Mouse (Mus musculus) CH12.LX (cell line): ENCODE measurements around the gene 4932438H23Rik. TPM values are rescaled to one million over a fixed set of nuclear protein-coding genes. Genes with fewer than 3 reads are reported as not detected.
A peak's percentile ranks its signal among the peaks of the same experiment; 100 is the strongest.

ENCODE experiments used
- DNase-seq: peaks from one replicate; pipeline ENCODE4 v3.0.0-alpha.2; 2013; ENCODE audit errors: extremely low read depth
- H3K27ac ChIP-seq: 2 replicates; pipeline ENCODE4 v1.5.1; 2012; ENCODE audit warnings: low read depth, mild to moderate bottlenecking, control low read depth, moderate library complexity; ENCODE audit not compliant: insufficient read depth
- H3K27me3 ChIP-seq: replicated peaks from 2 replicates; pipeline ENCODE3; 2012; ENCODE audit warnings: inconsistent platforms
- H3K36me3 ChIP-seq, 2 experiments: replicated peaks in 1 of 2; 2 replicates each; pipeline versions ENCODE3 to v1.6.1; 2012; ENCODE audit warnings: inconsistent platforms in 1 of 2, low read length in 1 of 2, mild to moderate bottlenecking in 1 of 2, mixed read lengths in 1 of 2, moderate library complexity in 1 of 2; ENCODE audit not compliant: control insufficient read depth in 1 of 2, insufficient read depth in 1 of 2
- H3K4me1 ChIP-seq, 2 experiments: 2 replicates each; pipeline ENCODE4 v1.6.1; 2012; ENCODE audit warnings: inconsistent platforms in 1 of 2, moderate library complexity in 1 of 2; ENCODE audit not compliant: insufficient read depth in 2 of 2, control insufficient read depth in 1 of 2
- H3K4me2 ChIP-seq: 2 replicates; pipeline ENCODE4 v1.6.1; 2012; ENCODE audit warnings: low read depth, mild to moderate bottlenecking, control low read depth; ENCODE audit not compliant: poor library complexity, insufficient read depth, severe bottlenecking
- H3K4me3 ChIP-seq, 3 experiments: fragments of 150-350 bp in 1 of 3; sonication (generic) in 1 of 3; replicated peaks in 1 of 3; 2 replicates each; pipeline versions ENCODE3 to v1.5.1; 2011 to 2012; ENCODE audit warnings: low read depth in 2 of 3, low read length in 2 of 3, mild to moderate bottlenecking in 2 of 3, moderate library complexity in 2 of 3, control low read depth in 1 of 3, improper control_type of control experiment in 1 of 3, inconsistent platforms in 1 of 3, mixed read lengths in 1 of 3; ENCODE audit not compliant: poor library complexity in 1 of 3
- H3K79me2 ChIP-seq: replicated peaks from 2 replicates; pipeline ENCODE4 v1.6.1; 2012; ENCODE audit warnings: mild to moderate bottlenecking, moderate library complexity; ENCODE audit not compliant: control insufficient read depth, poor library complexity, insufficient read depth, severe bottlenecking; ENCODE audit errors: extremely low read depth
- H3K9ac ChIP-seq: 2 replicates; pipeline ENCODE4 v1.6.1; 2012; ENCODE audit warnings: low read depth, mild to moderate bottlenecking, control low read depth, moderate library complexity; ENCODE audit not compliant: insufficient read depth
- H3K9me3 ChIP-seq: replicated peaks from 2 replicates; pipeline ENCODE3; 2012; ENCODE audit warnings: low read length, inconsistent platforms, mixed read lengths
- BHLHE40 ChIP-seq: IDR thresholded peaks from 2 replicates; pipeline ENCODE4 v1.6.1; 2011; ENCODE audit warnings: mild to moderate bottlenecking, low read depth, low read length, improper control_type of control experiment
- CHD1 ChIP-seq: IDR thresholded peaks from 2 replicates; pipeline ENCODE4 v1.6.1; 2012; ENCODE audit warnings: low read depth, low read length, improper control_type of control experiment, inconsistent platforms
- CHD2 ChIP-seq: IDR thresholded peaks from 2 replicates; pipeline ENCODE4 v1.6.1; 2011; ENCODE audit warnings: low read length, improper control_type of control experiment
- CTCF ChIP-seq, 2 experiments: IDR thresholded peaks in 1 of 2; conservative IDR thresholded peaks in 1 of 2; 2 replicates each; pipeline ENCODE4 v1.5.1; 2011 to 2012; ENCODE audit warnings: low read depth in 2 of 2, low read length in 2 of 2, improper control_type of control experiment in 1 of 2, inconsistent platforms in 1 of 2, mild to moderate bottlenecking in 1 of 2, moderate library complexity in 1 of 2
- E2F4 ChIP-seq: IDR thresholded peaks from 2 replicates; pipeline ENCODE4 v1.6.1; 2011; ENCODE audit warnings: low read depth, low read length, improper control_type of control experiment; ENCODE audit not compliant: insufficient replicate concordance
- ELF1 ChIP-seq: IDR thresholded peaks from 2 replicates; pipeline ENCODE4 v1.6.1; 2014; ENCODE audit warnings: low read depth, mild to moderate bottlenecking, inconsistent platforms, low read length, improper control_type of control experiment
- EP300 ChIP-seq: IDR thresholded peaks from 2 replicates; pipeline ENCODE4 v1.6.1; 2011; ENCODE audit warnings: low read length, improper control_type of control experiment
- ETS1 ChIP-seq: conservative IDR thresholded peaks from 2 replicates; pipeline ENCODE4 v1.6.1; 2012; ENCODE audit warnings: low read depth, mild to moderate bottlenecking, inconsistent platforms, low read length, improper control_type of control experiment, moderate library complexity
- GABPA ChIP-seq: IDR thresholded peaks from 2 replicates; pipeline ENCODE4 v1.6.1; 2012; ENCODE audit warnings: low read depth, low read length, improper control_type of control experiment, inconsistent platforms; ENCODE audit not compliant: insufficient replicate concordance
- HCFC1 ChIP-seq: IDR thresholded peaks from 2 replicates; pipeline ENCODE4 v1.6.1; 2012; ENCODE audit warnings: low read depth, mild to moderate bottlenecking, inconsistent platforms, low read length, improper control_type of control experiment
- IRF4 ChIP-seq: IDR thresholded peaks from 2 replicates; pipeline ENCODE4 v1.6.1; 2014; ENCODE audit warnings: low read depth, mild to moderate bottlenecking, inconsistent platforms, low read length, improper control_type of control experiment
- JUN ChIP-seq: IDR thresholded peaks from 2 replicates; pipeline ENCODE4 v1.6.1; 2011; ENCODE audit warnings: low read depth, mild to moderate bottlenecking, low read length, improper control_type of control experiment, moderate library complexity; ENCODE audit not compliant: insufficient read depth
- JUND ChIP-seq: conservative IDR thresholded peaks from 2 replicates; pipeline ENCODE4 v1.6.1; 2011; ENCODE audit warnings: low read depth, low read length, improper control_type of control experiment
- KAT2A ChIP-seq: IDR thresholded peaks from 2 replicates; pipeline ENCODE4 v1.6.1; 2012; ENCODE audit warnings: low read length, improper control_type of control experiment, inconsistent platforms; ENCODE audit not compliant: insufficient replicate concordance
- MAFK ChIP-seq: IDR thresholded peaks from 2 replicates; pipeline ENCODE4 v1.6.1; 2011; ENCODE audit warnings: low read length, improper control_type of control experiment; ENCODE audit not compliant: insufficient replicate concordance
- MAX ChIP-seq: IDR thresholded peaks from 2 replicates; pipeline ENCODE4 v1.6.1; 2011; ENCODE audit warnings: low read length, improper control_type of control experiment
- MAZ ChIP-seq: IDR thresholded peaks from 2 replicates; pipeline ENCODE4 v1.6.1; 2012; ENCODE audit warnings: low read depth, mild to moderate bottlenecking, inconsistent platforms, low read length, improper control_type of control experiment, moderate library complexity
- MEF2A ChIP-seq: IDR thresholded peaks from 2 replicates; pipeline ENCODE4 v1.6.1; 2014; ENCODE audit warnings: low read depth, mild to moderate bottlenecking, inconsistent platforms, low read length, improper control_type of control experiment, borderline replicate concordance
- MXI1 ChIP-seq: IDR thresholded peaks from 2 replicates; pipeline ENCODE4 v1.6.1; 2011; ENCODE audit warnings: mild to moderate bottlenecking, low read depth, low read length, improper control_type of control experiment
- MYC ChIP-seq: IDR thresholded peaks from 2 replicates; pipeline ENCODE4 v1.6.1; 2011; ENCODE audit warnings: low read depth, mild to moderate bottlenecking, improper control_type of control experiment, low read length
- NELFE ChIP-seq: IDR thresholded peaks from 2 replicates; pipeline ENCODE4 v1.6.1; 2011; ENCODE audit warnings: low read depth, low read length, improper control_type of control experiment
- NRF1 ChIP-seq: IDR thresholded peaks from 2 replicates; pipeline ENCODE4 v1.6.1; 2014; ENCODE audit warnings: low read depth, mild to moderate bottlenecking, inconsistent platforms, low read length, improper control_type of control experiment, moderate library complexity
- POLR2A ChIP-seq: IDR thresholded peaks from 2 replicates; pipeline ENCODE4 v1.6.1; 2011; ENCODE audit warnings: low read depth, mild to moderate bottlenecking, improper control_type of control experiment, low read length
- POLR2AphosphoS2 ChIP-seq: IDR thresholded peaks from 2 replicates; pipeline ENCODE4 v1.6.1; 2011; ENCODE audit warnings: low read depth, low read length, improper control_type of control experiment
- RAD21 ChIP-seq: IDR thresholded peaks from 2 replicates; pipeline ENCODE4 v1.6.1; 2011; ENCODE audit warnings: low read depth, mild to moderate bottlenecking, low read length, improper control_type of control experiment, moderate library complexity
- RCOR1 ChIP-seq: conservative IDR thresholded peaks from 2 replicates; pipeline ENCODE4 v1.6.1; 2012; ENCODE audit warnings: low read depth, mild to moderate bottlenecking, inconsistent platforms, low read length, improper control_type of control experiment
- SIN3A ChIP-seq: IDR thresholded peaks from 2 replicates; pipeline ENCODE4 v1.6.1; 2012; ENCODE audit warnings: low read length, improper control_type of control experiment, inconsistent platforms
- SMC3 ChIP-seq: IDR thresholded peaks from 2 replicates; pipeline ENCODE4 v1.6.1; 2011; ENCODE audit warnings: low read depth, low read length, improper control_type of control experiment
- TBP ChIP-seq: conservative IDR thresholded peaks from 2 replicates; pipeline ENCODE4 v1.6.1; 2011; ENCODE audit warnings: low read depth, low read length, improper control_type of control experiment
- TCF12 ChIP-seq: IDR thresholded peaks from 2 replicates; pipeline ENCODE4 v1.6.1; 2014; ENCODE audit warnings: low read depth, mild to moderate bottlenecking, inconsistent platforms, low read length, improper control_type of control experiment
- UBTF ChIP-seq: IDR thresholded peaks from 2 replicates; pipeline ENCODE4 v1.6.1; 2012; ENCODE audit warnings: low read depth, mild to moderate bottlenecking, inconsistent platforms, low read length, improper control_type of control experiment, moderate library complexity
- USF1 ChIP-seq: IDR thresholded peaks from 2 replicates; pipeline ENCODE4 v1.6.1; 2014; ENCODE audit warnings: low read depth, mild to moderate bottlenecking, inconsistent platforms, low read length, improper control_type of control experiment
- USF2 ChIP-seq: conservative IDR thresholded peaks from 2 replicates; pipeline ENCODE4 v1.6.1; 2011; ENCODE audit warnings: low read depth, low read length, improper control_type of control experiment
- ZC3H11A ChIP-seq: IDR thresholded peaks from 2 replicates; pipeline ENCODE4 v1.6.1; 2012; ENCODE audit warnings: low read depth, mild to moderate bottlenecking, inconsistent platforms, low read length, improper control_type of control experiment
- ZKSCAN1 ChIP-seq: IDR thresholded peaks from 2 replicates; pipeline ENCODE4 v1.6.1; 2012; ENCODE audit warnings: low read depth, inconsistent platforms, low read length, improper control_type of control experiment, borderline replicate concordance
- ZMIZ1 ChIP-seq: IDR thresholded peaks from 2 replicates; pipeline ENCODE4 v1.6.1; 2012; ENCODE audit warnings: low read depth, mild to moderate bottlenecking, inconsistent platforms, low read length, improper control_type of control experiment
- ZNF384 ChIP-seq: IDR thresholded peaks from 2 replicates; pipeline ENCODE4 v1.6.1; 2012; ENCODE audit warnings: low read depth, low read length, improper control_type of control experiment, inconsistent platforms
- dilution Hi-C: fragments of 300-500 bp; cut with MboI; formaldehyde crosslinking; loops from 2 replicates; pipeline ENCODE4 v1.14.3; 2020; ENCODE audit warnings: low sequenced_read_pairs; ENCODE audit not compliant: extremely low pct_unique_long_range_greater_than_20kb, extremely low pct_ligation_motif_present
- in situ Hi-C: fragments of 300-500 bp; cut with MboI; formaldehyde crosslinking; loops from 3 replicates; pipeline ENCODE4 v1.14.3; 2019; ENCODE audit warnings: low sequenced_read_pairs, low pct_ligation_motif_present, low pct_unique_long_range_greater_than_20kb, mixed read lengths
- polyA plus RNA-seq: library from polyadenylated mRNA; unstranded; fragments of >175 nt; gene quantifications from 2 replicates; pipeline ENCODE4 v1.2.1, GENCODE M21; 2012; ENCODE audit warnings: low read depth; ENCODE audit not compliant: insufficient read length
- total RNA-seq, 2 experiments: library from RNA; depleted of rRNA; stranded (reverse); fragments of 300-350 nt in 1 of 2; fragments of >200 nt in 1 of 2; gene quantifications; 2 replicates each; pipeline ENCODE4 v1.2.3; 2012 to 2014

4932438H23Rik gene
- total and polyA plus RNA-seq, 3 experiments = not detected

DNA sequence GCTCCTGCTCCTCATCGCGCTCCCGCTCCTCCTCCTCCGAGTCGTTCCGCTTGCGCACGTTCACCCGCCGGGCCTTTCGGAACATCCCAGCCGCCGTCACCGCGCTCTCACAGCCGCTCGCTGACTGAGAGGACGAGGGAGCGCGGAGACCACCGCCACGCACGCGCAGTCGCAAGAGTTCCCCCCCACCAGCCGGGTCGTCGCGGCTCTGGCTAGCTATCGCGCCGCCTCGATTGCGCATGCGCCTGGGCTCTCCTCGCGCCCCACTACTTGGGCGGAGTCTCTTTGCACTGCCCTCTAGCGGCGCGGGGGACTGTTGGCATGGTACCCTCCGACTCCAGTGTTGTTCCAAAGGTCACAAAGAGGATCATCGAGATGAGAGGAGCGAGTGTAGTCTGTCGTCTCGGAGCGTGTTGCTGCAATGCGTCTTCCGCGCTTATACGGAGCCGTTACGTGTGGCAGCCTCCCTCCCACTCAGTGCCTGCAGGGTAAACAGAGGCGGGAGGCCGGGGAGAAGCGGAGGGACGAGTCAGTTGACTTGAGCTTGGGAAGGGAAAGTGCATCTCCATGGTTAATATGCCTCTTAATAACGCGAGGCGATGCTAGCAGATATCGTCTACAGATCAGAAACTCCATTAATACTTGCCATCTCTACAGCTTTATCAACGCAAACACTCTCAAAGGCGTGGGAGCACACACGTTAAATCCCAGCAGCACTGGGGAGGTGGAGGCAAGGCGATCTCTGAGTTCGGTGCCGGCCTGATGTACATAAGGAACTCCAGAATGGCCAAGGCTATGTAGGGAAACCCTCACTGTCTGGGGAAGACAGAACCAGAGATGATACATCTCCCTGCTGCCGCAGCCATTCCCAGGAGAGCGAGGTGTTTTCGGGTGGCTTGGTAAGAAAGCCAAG lies 50.4 kb downstream of the 4932438H23Rik start, which contains the start of gene Paxbp1:
Gene Paxbp1, minus strand, starts transcription at position 274 of the 913 bp plus-strand sequence.
- Histone ChIP-seq H3K4me1 (peaks cover 10 to 24% of the 10 kb centered on the region in 2 experiments; a peak in 3 of 4 replicates), H3K36me3 (peaks cover 15 to 20% of the 10 kb centered on the region in 2 experiments), H3K4me2 (peak within 1 kb of the TSS; percentile 68), H3K79me2 (peaks cover 34% of the 10 kb centered on the region), H3K27ac (peak within 1 kb of the TSS; percentile 74), H3K9me3 (no peaks in the 10 kb centered on the region), H3K27me3 (peaks cover 25% of the 10 kb centered on the region), H3K4me3 (peak within 1 kb of the TSS; percentile 76 to 98 (median 89)), H3K9ac (peak within 1 kb of the TSS; percentile 88)
- DNase-seq = peak; percentile 100
- dilution Hi-C loops (no loop called here), in situ Hi-C loops (loop anchor here (10.0 kb wide), 1 partner anchor 110 kb away; the partner anchor contains the start of gene Cfap298)
- TF ChIP-seq MAX = peak; percentile 87
- TF ChIP-seq CHD1 = no peak; the same call in 1 of the 2 replicates
- TF ChIP-seq SIN3A = peak; percentile 92
- TF ChIP-seq RCOR1 = no peak
- peak; percentile 26; the same call in 1 of the 2 replicates for TF ChIP-seq SMC3
- TF ChIP-seq GABPA = peak; percentile 86
- no peak for TF ChIP-seq USF1
- TF ChIP-seq POLR2AphosphoS2 = peak; percentile 92
- peak; percentile 86 for TF ChIP-seq MEF2A
- TF ChIP-seq MAFK = no peak
- TF ChIP-seq KAT2A = peak; percentile 84; the same call in 1 of the 2 replicates
- peak; percentile 91 for TF ChIP-seq UBTF
- peak; percentile 98 for TF ChIP-seq NRF1
- TF ChIP-seq NELFE = peak; percentile 94
- TF ChIP-seq MXI1 = peak; percentile 95
- peak; percentile 94 for TF ChIP-seq MYC
- peak; percentile 77 to 96 for TF ChIP-seq CTCF (conservative IDR thresholded peaks at IDR 0.05 in 1 of 2, IDR thresholded peaks at IDR 0.05 in 1 of 2; ENCODE audit: low read depth in 2 of 2, low read length in 2 of 2)
- TF ChIP-seq TCF12 = peak; percentile 96
- no peak for TF ChIP-seq JUN
- peak; percentile 90 for TF ChIP-seq HCFC1
- peak; percentile 80 for TF ChIP-seq MAZ
- peak; percentile 63; the same call in 1 of the 2 replicates for TF ChIP-seq IRF4
- 0 out of 2 replicates have a peak, but pooled peaks have one; percentile 20 for TF ChIP-seq BHLHE40
- no peak; the same call in 1 of the 2 replicates for TF ChIP-seq E2F4
- TF ChIP-seq ZMIZ1 = peak; percentile 90
- no peak for TF ChIP-seq EP300
- TF ChIP-seq RAD21 = no peak; the same call in 1 of the 2 replicates
- TF ChIP-seq ZKSCAN1 = no peak
- TF ChIP-seq ELF1 = peak; percentile 89
- no peak for TF ChIP-seq JUND
- TF ChIP-seq USF2 = no peak
- TF ChIP-seq ETS1 = no peak
- TF ChIP-seq CHD2 = peak; percentile 40; the same call in 1 of the 2 replicates
- TF ChIP-seq TBP = peak; percentile 94
- TF ChIP-seq POLR2A = peak; percentile 98
- no peak for TF ChIP-seq ZC3H11A
- no peak for TF ChIP-seq ZNF384
